Mouse (Mus musculus): Measurements from ENCODE around the gene Oprd1. TPM values are rescaled to one million over a fixed set of nuclear protein-coding genes. Genes with fewer than 3 reads are reported as not detected.

Oprd1 gene
- total RNA-seq, 2 experiments from 2014 or later, result not detected

GRCm38 (mm10) chr4:132133381-132133780 is 10.9 kb downstream of the Oprd1 start:
- no peak for DNase-seq

DNA sequence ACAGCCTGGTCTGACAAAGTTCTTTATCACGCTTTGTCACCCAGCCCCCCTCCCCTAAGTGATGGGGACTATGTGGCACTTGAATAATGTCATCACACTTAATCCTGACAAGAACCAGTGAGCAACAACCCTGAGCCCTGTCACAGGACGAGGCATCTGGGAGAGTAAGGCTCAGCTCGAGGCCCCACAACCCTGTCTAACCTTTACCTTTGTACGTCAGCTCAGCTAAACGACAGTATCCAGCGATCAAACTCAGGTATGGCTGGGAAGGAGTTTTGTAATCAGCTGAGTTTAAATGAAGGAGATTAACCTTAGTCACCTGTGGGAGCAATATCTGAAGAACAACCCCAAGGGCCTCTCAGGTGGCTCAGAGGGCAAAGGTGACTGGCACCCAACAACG is 12.0 kb downstream of the Oprd1 start:
- DNase-seq, result no peak

DNA sequence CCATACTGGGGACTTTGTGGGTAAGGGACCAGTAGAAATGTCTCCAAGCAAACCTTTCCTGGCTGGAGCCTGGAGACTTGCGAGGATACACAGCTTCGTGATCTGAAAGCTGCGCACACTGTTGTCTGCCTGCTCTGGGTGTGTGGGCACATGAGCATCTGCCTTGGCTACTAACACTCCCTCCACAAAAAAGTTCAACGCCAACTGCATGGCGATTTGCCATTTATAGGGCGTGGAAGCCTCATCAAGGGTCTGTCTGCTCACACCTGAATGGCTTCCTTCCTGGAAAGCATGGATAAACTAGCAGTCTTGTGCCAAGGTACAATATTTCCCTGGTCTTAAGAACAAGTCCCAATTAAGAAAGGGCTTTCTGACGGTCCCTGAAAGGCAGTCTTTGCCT is 12.5 kb downstream of the Oprd1 start:
- no peak for DNase-seq

GRCm38 (mm10) chr4:132131116-132131515 is 13.2 kb downstream of the Oprd1 start:
- DNase-seq, result no peak

- no peak for DNase-seq
These were observed 13.6 kb downstream of the Oprd1 start for GRCm38 (mm10) chr4:132130645-132131044.

- DNase-seq, result no peak
These were observed 14.2 kb downstream of the Oprd1 start for GRCm38 (mm10) chr4:132130134-132130533.

DNA sequence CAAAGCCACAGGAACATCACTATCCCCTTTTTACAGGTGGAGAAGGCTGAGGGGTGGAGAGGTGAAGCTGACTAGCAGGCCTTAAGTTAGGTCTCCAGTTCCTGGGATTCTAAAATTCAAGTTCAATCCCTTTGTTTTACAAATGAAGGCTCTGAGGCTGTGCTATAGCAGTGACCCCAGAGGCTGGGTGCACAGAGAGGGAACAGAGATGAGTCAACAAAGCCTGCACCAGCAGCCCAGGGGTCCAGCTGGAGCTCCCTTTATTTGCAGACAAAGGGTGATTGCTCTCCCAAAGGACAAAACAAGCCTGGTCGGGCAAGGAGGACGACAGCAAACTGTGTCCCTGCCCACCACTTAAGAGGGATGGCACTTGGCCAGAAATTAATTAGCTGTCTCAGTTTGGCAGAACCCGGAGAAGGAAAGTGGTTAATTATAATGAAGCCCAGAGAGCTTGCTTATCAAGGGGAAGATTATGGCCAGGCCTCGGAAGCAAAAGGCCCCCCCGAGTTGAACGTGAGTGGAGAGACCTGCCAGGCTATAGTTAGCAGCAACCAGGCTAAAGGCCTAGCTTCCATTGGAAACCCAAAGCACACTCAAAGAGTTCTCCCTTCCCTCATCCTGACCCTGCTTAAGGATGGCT is 15.2 kb downstream of the Oprd1 start:
- no peak for DNase-seq

DNA sequence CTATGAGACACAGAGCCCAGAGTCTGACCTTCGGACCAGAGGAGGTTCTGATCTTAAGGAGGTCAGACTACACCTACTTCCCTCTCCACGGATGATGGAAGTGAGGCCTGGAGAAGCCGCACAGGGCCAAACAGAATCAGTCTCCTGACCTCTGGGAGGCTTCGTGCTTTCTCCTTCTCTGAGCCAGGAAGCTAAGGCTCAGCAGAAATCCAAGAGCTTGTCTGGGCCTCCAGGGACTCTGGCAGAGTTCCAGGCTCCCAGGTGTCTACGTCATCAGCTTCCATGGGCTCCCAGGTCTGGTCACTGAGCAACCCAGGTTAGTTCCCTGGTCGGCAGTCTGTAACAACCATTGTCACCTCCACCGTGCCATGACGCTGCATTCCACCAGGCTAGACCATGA is 17.2 kb downstream of the Oprd1 start:
- DNase-seq, result no peak

- no peak for DNase-seq
These were observed 21.1 kb downstream of the Oprd1 start for GRCm38 (mm10) chr4:132123166-132123565.

DNA sequence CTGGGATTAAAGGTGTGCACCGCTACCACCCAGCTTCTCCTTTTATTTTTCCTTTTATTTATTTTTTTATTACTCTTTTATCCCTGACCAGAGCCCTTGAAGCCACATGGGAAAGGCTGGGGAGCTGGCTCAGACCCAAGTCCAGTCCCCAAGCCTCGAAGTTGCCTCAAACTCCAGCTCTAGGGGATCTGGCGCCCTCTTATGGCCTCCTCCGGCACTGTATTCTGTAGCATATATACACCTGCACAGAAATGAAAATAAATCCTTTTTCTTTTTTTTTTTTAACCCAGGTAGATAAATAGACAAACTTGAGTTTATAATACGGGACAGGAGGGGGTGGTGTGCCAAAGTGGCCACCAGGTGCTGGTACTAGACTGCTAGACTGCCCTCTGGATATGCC is 22.6 kb downstream of the Oprd1 start:
- DNase-seq, result no peak

DNA sequence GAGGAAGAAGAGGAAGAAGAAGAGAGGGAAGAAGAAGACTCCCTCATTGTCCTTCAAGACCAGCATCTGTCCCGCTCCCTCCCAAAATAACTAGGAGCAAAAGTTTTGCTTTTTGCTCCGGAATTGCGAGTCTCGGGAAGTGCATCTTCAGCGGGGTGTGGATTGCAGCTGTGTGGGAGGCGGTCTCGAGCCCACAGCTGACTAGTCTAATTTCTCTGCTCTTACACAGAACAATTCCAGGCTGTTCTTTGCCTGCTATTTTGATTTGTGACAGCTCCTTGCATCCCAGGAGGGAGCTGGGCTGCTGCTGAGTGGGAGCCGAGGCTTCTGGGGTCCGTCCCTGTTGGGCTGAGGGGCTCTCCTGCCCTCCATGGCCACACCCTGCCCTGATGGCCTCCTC is 24.7 kb downstream of the Oprd1 start:
- no peak for DNase-seq

- no peak for DNase-seq
These were observed 28.0 kb downstream of the Oprd1 start for GRCm38 (mm10) chr4:132116315-132116714.

DNA sequence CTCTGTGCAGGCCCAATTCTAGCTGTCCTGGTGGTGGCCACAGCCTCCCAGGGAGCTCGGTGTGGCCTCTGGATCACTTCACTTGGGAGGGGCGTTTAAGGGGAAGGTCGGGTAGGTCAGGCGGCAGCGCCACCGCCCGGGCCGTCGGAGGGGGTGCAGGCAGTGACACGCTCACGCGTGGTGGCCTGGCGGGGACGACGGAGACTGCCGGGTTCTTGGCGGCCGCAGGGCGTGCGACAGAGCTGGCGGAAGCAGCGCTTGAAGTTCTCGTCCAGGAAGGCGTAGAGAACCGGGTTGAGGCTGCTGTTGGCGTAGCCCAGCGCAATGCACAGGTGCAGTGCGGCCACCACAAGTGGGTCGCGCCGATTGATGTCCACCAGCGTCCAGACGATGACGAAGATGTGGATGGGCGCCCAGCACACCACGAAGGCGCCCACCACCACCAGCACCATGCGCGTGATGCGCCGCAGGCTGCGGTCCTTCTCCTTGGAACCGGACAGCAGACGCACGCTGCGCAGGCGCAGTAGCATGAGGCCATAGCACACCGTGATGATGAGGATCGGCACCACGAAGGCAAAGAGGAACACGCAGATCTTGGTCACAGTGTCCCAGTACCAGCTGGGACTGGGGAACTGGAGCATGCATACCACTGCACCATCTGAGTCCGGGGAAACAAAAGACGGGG is 30.7 kb downstream of the Oprd1 start:
- no peak for DNase-seq

GRCm38 (mm10) chr4:132111227-132111626 is 33.1 kb downstream of the Oprd1 start:
- DNase-seq, result no peak

DNA sequence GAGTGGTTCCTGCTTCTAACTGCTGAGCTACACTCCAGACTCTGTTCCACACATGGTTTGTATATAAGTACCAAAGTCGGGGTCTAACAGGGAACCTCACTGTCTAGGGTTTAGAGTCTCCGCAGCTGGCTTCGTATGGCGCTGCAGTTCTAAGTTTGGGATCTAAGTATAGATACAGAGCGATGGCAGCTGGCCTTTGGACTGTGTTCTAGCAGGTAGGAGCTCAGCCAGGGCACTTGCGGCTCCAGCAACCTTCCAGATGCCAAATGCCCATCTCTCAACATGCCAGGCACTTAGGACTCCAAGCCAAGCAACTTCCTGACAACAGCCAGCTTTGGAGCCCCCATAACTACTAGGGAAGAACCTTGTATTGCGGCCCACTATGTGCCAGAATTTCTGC is 36.1 kb downstream of the Oprd1 start:
- no peak for DNase-seq

GRCm38 (mm10) chr4:132101152-132101551 is 43.1 kb downstream of the Oprd1 start:
- DNase-seq, result no peak

- no peak for DNase-seq
These were observed 44.7 kb downstream of the Oprd1 start for GRCm38 (mm10) chr4:132099548-132099947.

GRCm38 (mm10) chr4:132095043-132095442 is 49.2 kb downstream of the Oprd1 start:
- DNase-seq, result no peak

GRCm38 (mm10) chr4:132093928-132094327 is 50.4 kb downstream of the Oprd1 start:
- no peak for DNase-seq

- DNase-seq, result no peak
These were observed 51.1 kb downstream of the Oprd1 start for GRCm38 (mm10) chr4:132093136-132093535.

- peak; percentile 55 for DNase-seq
These were observed 55.4 kb downstream of the Oprd1 start for GRCm38 (mm10) chr4:132088921-132089320.

- DNase-seq, result no peak
These were observed 59.2 kb downstream of the Oprd1 start for GRCm38 (mm10) chr4:132085114-132085513.

- no peak for DNase-seq
These were observed 63.7 kb downstream of the Oprd1 start for GRCm38 (mm10) chr4:132080492-132080983.

Measured in gastrocnemius, postnatal 10 days (tissue).